Mouse (Mus musculus) olfactory bulb, adult 2 months (tissue): ENCODE results near the gene Srcap.

Experiments
- CTCF ChIP-seq: fragments of 200-500 bp; IDR thresholded peaks from 2 replicates; pipeline ENCODE4 v1.5.1; 2012; ENCODE audit warnings: low read depth, mild to moderate bottlenecking, low read length, moderate library complexity; ENCODE audit not compliant: insufficient read depth
- POLR2A ChIP-seq: fragments of 200-500 bp; IDR thresholded peaks from 2 replicates; pipeline ENCODE4 v1.6.1; 2012; ENCODE audit warnings: mild to moderate bottlenecking, low read depth, low read length, moderate library complexity; ENCODE audit not compliant: insufficient read depth

- TF ChIP-seq CTCF = no peak
- no peak for TF ChIP-seq POLR2A
Observed at GRCm38 (mm10) chr7:127574115-127574514, 62.3 kb downstream of the Srcap start.
